Mouse (Mus musculus): ENCODE measurements around the gene Olfr1461.

Olfr1461 gene

DNA sequence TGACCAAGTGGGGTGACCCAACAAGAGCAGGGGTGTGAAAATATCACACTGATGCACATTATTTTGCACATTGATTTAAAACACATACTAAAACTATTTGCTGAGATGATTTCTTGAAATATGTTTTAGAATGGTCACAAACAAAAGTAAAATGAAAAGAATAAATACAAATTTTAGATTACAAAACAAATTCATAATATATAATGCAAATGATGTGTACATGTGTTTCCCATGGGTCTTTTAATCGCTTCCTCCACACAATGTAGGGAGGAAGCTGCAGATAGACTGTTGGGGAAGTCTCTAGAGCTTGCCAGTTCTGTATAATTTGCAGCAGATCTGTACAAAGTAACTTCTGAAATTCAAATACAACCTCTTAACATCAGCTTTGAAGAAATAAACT, at the start of gene Olfr1461:
Olfr1461 (plus strand) TSS at position 301 of the 400 bp plus-strand sequence.
- DNase-seq (ENCODE audit: low spot score in 2 of 2), result no peak

DNA sequence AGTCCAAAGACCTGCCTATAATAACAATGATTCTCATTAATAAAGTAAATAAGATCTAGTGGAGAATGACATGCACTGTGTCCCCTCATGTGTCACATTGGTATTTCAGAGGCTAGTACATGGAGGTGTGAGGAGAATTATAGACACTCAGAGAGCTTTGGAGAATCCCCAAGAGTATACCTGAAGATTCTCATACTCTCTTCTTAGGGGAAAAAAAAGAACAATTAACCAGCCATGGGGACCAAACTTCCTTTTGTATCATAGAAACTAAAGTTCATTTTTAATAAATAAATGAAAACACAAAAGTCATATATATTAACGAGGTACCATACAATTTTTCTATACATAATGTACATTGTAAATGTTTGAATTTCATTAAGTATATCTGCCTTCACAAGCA, 13.4 kb upstream of the Olfr1461 start, which contains the start of gene Olfr1459:
Olfr1459 (minus strand) TSS at position 101 of the 400 bp plus-strand sequence.
- DNase-seq (ENCODE audit: low spot score in 2 of 2), result no peak

DNA sequence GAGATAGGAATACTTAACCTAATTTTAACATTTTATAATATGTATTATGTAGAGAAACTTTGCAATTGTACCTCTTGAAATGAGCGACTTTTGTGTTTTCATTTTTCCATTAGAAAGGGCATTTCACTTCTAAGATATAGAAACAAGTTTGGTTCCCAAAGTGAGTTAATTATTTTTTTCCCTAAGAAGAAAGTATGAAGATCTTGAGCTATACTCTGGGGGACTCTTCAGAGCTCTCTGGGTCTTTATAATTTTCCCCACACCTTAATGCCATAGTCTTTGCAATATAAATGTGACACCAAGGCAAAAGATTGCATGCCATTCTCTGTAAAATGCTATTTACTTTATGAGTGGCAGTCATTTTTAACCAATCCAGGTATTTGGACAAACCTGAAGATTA, 22.6 kb downstream of the Olfr1461 start, which contains the start of gene Olfr1462:
Olfr1462 (plus strand) TSS at position 301 of the 400 bp plus-strand sequence.
- no peak for DNase-seq (ENCODE audit: low spot score in 2 of 2)
